Mouse (Mus musculus) intestine, embryonic 16.5 days (tissue): Measurements from ENCODE around the gene Olfr807. TPM values are rescaled to one million over a fixed set of nuclear protein-coding genes. Genes with fewer than 3 reads are reported as not detected.

Experiments
- ATAC-seq: fragments of 200-750 bp; cut with Nextera tagmentation; 2 replicates; pipeline ENCODE4 v1.8.0; 2017; ENCODE audit warnings: moderate TSS enrichment, moderate library complexity
- H3K27ac ChIP-seq: fragments of 300-500 bp; sonication (generic); 2 replicates; pipeline ENCODE4 v1.5.1; 2014; ENCODE audit warnings: mild to moderate bottlenecking, low read length
- H3K27me3 ChIP-seq: fragments of 300-500 bp; sonication (generic); replicated peaks from 2 replicates; pipeline ENCODE4 v1.6.1; 2014; ENCODE audit warnings: low read length, control low read depth, mixed read lengths; ENCODE audit not compliant: control insufficient read depth, insufficient read depth
- H3K36me3 ChIP-seq: fragments of 300-500 bp; sonication (generic); 2 replicates; pipeline ENCODE4 v1.6.1; 2014; ENCODE audit warnings: low read length, control low read depth; ENCODE audit not compliant: control insufficient read depth, insufficient read depth
- H3K4me1 ChIP-seq: fragments of 300-500 bp; sonication (generic); 2 replicates; pipeline ENCODE4 v1.6.1; 2014; ENCODE audit warnings: low read length, control low read depth, mixed read lengths; ENCODE audit not compliant: control insufficient read depth, insufficient read depth
- H3K4me2 ChIP-seq: fragments of 300-500 bp; sonication (generic); 2 replicates; pipeline ENCODE4 v1.6.1; 2014; ENCODE audit warnings: low read depth, low read length, control low read depth
- H3K4me3 ChIP-seq: fragments of 300-500 bp; sonication (generic); 2 replicates; pipeline ENCODE4 v1.5.1; 2014; ENCODE audit warnings: mild to moderate bottlenecking, low read length
- H3K9ac ChIP-seq: fragments of 300-500 bp; sonication (generic); 2 replicates; pipeline ENCODE4 v1.6.1; 2014; ENCODE audit warnings: low read depth, low read length
- H3K9me3 ChIP-seq: fragments of 300-500 bp; sonication (generic); 2 replicates; pipeline ENCODE4 v1.6.1; 2016; ENCODE audit warnings: low read length, control low read depth; ENCODE audit not compliant: control insufficient read depth
- WGBS: fragments of 180-500 bp; shearing (Covaris S2); extraction: QIAGEN DNeasy Blood & Tissue Kit; methylation state at CpG from one replicate; pipeline ENCODE4 v1.1.7; 2014; 5-methylcytosine and 5-hydroxymethylcytosine counted together
- polyA plus RNA-seq: library from polyadenylated mRNA; unstranded; fragments of >200 nt; fragmentation: Nextera tagmentation; extraction: Ambion mirVana; gene quantifications from 2 replicates; pipeline ENCODE4 v1.2.1, GENCODE M21; 2015

The Olfr807 gene
- not detected in 2 replicates for polyA plus RNA-seq

GRCm38 (mm10) chr10:129757693-129758092 is at the start of gene Olfr807:
Olfr807 (minus strand) TSS chr10:129757793.
- WGBS: 89% methylated on average over 1 of the region's 1 CpGs
- no peaks in the 10 kb centered on the region for H3K9me3 ChIP-seq
- H3K36me3 ChIP-seq: no peaks in the 10 kb centered on the region
- H3K4me1 ChIP-seq: no peaks in the 10 kb centered on the region
- no peaks in the 10 kb centered on the region for H3K27me3 ChIP-seq
- no peak for ATAC-seq
- H3K4me2 ChIP-seq: no peak within 1 kb of the TSS
- H3K4me3 ChIP-seq: no peak within 1 kb of the TSS
- no peak within 1 kb of the TSS for H3K27ac ChIP-seq
- no peak within 1 kb of the TSS for H3K9ac ChIP-seq

- H3K9ac ChIP-seq: no peak within 1 kb of the TSS
- 83% methylated on average over 4 of the region's 4 CpGs for WGBS
- H3K4me1 ChIP-seq: no peaks in the 10 kb centered on the region
- H3K27me3 ChIP-seq: no peaks in the 10 kb centered on the region
- no peaks in the 10 kb centered on the region for H3K9me3 ChIP-seq
- H3K36me3 ChIP-seq: no peaks in the 10 kb centered on the region
- H3K27ac ChIP-seq: no peak within 1 kb of the TSS
- H3K4me2 ChIP-seq: no peak within 1 kb of the TSS
- no peak within 1 kb of the TSS for H3K4me3 ChIP-seq
- ATAC-seq: no peak
These were observed 46.7 kb upstream of the Olfr807 start, which contains the start of gene Olfr811 for GRCm38 (mm10) chr10:129804296-129804695. Olfr811 (minus strand) TSS chr10:129804396.

- H3K4me1 ChIP-seq: no peaks in the 10 kb centered on the region
- no peak for ATAC-seq
- no peak within 1 kb of the TSS for H3K4me2 ChIP-seq
- no peaks in the 10 kb centered on the region for H3K36me3 ChIP-seq
- H3K4me3 ChIP-seq: no peak within 1 kb of the TSS
- H3K27me3 ChIP-seq: no peaks in the 10 kb centered on the region
- no peak within 1 kb of the TSS for H3K9ac ChIP-seq
- no peaks in the 10 kb centered on the region for H3K9me3 ChIP-seq
- H3K27ac ChIP-seq: no peak within 1 kb of the TSS
These were observed 37.2 kb upstream of the Olfr807 start, which contains the start of gene Olfr810 for GRCm38 (mm10) chr10:129794817-129795216. Olfr810 (minus strand) TSS chr10:129794917.

- H3K4me2 ChIP-seq: no peak overlapping the region
- H3K9ac ChIP-seq: no peak overlapping the region
- no peak overlapping the region for H3K4me3 ChIP-seq
- H3K9me3 ChIP-seq: no peaks in the 10 kb centered on the region
- H3K27ac ChIP-seq: no peak overlapping the region
- no peaks in the 10 kb centered on the region for H3K4me1 ChIP-seq
- no peaks in the 10 kb centered on the region for H3K36me3 ChIP-seq
- ATAC-seq: no peak
- H3K27me3 ChIP-seq: no peaks in the 10 kb centered on the region
These were observed 20.5 kb upstream of the Olfr807 start for GRCm38 (mm10) chr10:129778123-129778522.

GRCm38 (mm10) chr10:129774338-129774737 is 16.7 kb upstream of the Olfr807 start, which contains the start of gene Olfr809:
Olfr809 (plus strand) TSS chr10:129774638.
- Histone ChIP-seq H3K9me3 (no peaks in the 10 kb centered on the region), H3K9ac (no peak within 1 kb of the TSS), H3K27ac (no peak within 1 kb of the TSS), H3K27me3 (no peaks in the 10 kb centered on the region), H3K4me2 (no peak within 1 kb of the TSS), H3K36me3 (no peaks in the 10 kb centered on the region), H3K4me1 (no peaks in the 10 kb centered on the region), H3K4me3 (no peak within 1 kb of the TSS)
- no peak for ATAC-seq

- Histone ChIP-seq H3K27ac (no peak within 1 kb of the TSS), H3K9ac (no peak within 1 kb of the TSS), H3K9me3 (no peaks in the 10 kb centered on the region), H3K27me3 (no peaks in the 10 kb centered on the region), H3K4me2 (no peak within 1 kb of the TSS), H3K36me3 (no peaks in the 10 kb centered on the region), H3K4me3 (no peak within 1 kb of the TSS), H3K4me1 (no peaks in the 10 kb centered on the region)
- ATAC-seq: no peak
- WGBS: 93% methylated on average over 1 of the region's 1 CpGs
These were observed 7.6 kb upstream of the Olfr807 start, which contains the start of gene Olfr808 for GRCm38 (mm10) chr10:129765182-129765581. Olfr808 (plus strand) TSS chr10:129765482.

GRCm38 (mm10) chr10:129741821-129742220 is 15.8 kb downstream of the Olfr807 start, which contains the start of gene Olfr806:
Olfr806 (minus strand) TSS chr10:129741921.
- Histone ChIP-seq H3K4me2 (no peak within 1 kb of the TSS), H3K4me3 (no peak within 1 kb of the TSS), H3K9me3 (no peaks in the 10 kb centered on the region), H3K36me3 (no peaks in the 10 kb centered on the region), H3K27ac (no peak within 1 kb of the TSS), H3K9ac (no peak within 1 kb of the TSS), H3K4me1 (no peaks in the 10 kb centered on the region), H3K27me3 (no peaks in the 10 kb centered on the region)
- no peak for ATAC-seq

GRCm38 (mm10) chr10:129729275-129729674 is 28.3 kb downstream of the Olfr807 start, which contains the start of gene Olfr805:
Olfr805 (minus strand) TSS chr10:129729375.
- Histone ChIP-seq H3K27ac (no peak within 1 kb of the TSS), H3K4me2 (no peak within 1 kb of the TSS), H3K36me3 (no peaks in the 10 kb centered on the region), H3K27me3 (no peaks in the 10 kb centered on the region), H3K9ac (no peak within 1 kb of the TSS), H3K4me3 (no peak within 1 kb of the TSS), H3K4me1 (no peaks in the 10 kb centered on the region), H3K9me3 (no peaks in the 10 kb centered on the region)
- WGBS: 94% methylated on average over 2 of the region's 2 CpGs
- no peak for ATAC-seq
